ENCODE assay signal across 18 mouse cellular contexts in genomic region chr12:100183970-100184369, GRCm38 (mm10). TPM values are rescaled to one million over a fixed set of nuclear protein-coding genes. Genes with fewer than 3 reads are reported as not detected.
A peak's percentile ranks its signal among the peaks of the same experiment; 100 is the strongest.
DNase-seq lines count a peak whose midpoint lies in the region; ATAC-seq and TF ChIP-seq lines count a peak whose summit lies in the region.
"Had no signal": no experiment of that assay in that cellular context is flagged by ENCODE, and none has a peak within 500 bp of the region (broad histone marks: within the 10 kb centered on the region; RNA-seq: fewer than 3 reads in every experiment).

No protein-coding gene starts in this region.

- ATAC-seq in heart, embryonic 12.5 days (ENCODE audit: insufficient number of reproducible peaks, low FRiP score): no peak
- peak; percentile 62 for ATAC-seq in common myeloid progenitor, adult 5-6 weeks (replicated peaks; ENCODE audit: low read depth, poor library complexity, severe bottlenecking)
- ATAC-seq in hindbrain, embryonic 14.5 days (ENCODE audit: low FRiP score): no peak
- ATAC-seq: Patski had no signal

- H3K4me3 ChIP-seq in heart, embryonic 12.5 days: no peak overlapping the region
- no peak overlapping the region for H3K4me3 ChIP-seq in myocyte
- H3K4me3 ChIP-seq in hindbrain, embryonic 14.5 days (replicated peaks; ENCODE audit: low read length): no peak overlapping the region
- H3K4me3 ChIP-seq: embryonic facial prominence, embryonic 10.5 days; gastrocnemius, adult 2 months; hindbrain, embryonic 15.5 days; limb, embryonic 15.5 days; neural tube, embryonic 15.5 days had no signal

- 69% methylated on average over 5 of the region's 5 CpGs for WGBS in heart, embryonic 12.5 days
- WGBS in hindbrain, embryonic 14.5 days: 65% methylated on average over 5 of the region's 5 CpGs

- no peaks in the 10 kb centered on the region for H3K79me2 ChIP-seq in myocyte (ENCODE audit: control insufficient read depth, insufficient read depth)

- H3K4me2 ChIP-seq in heart, embryonic 12.5 days: no peak overlapping the region
- H3K4me2 ChIP-seq in myocyte (ENCODE audit: low read depth): peak overlapping the region; percentile 24
- H3K4me2 ChIP-seq in hindbrain, embryonic 14.5 days (replicated peaks): no peak overlapping the region
- H3K4me2 ChIP-seq: hindbrain, embryonic 15.5 days; limb, embryonic 15.5 days; neural tube, embryonic 15.5 days had no signal

- peak; percentile 97 for DNase-seq in heart, adult 11 months
- DNase-seq in lung, postnatal 25 days (ENCODE audit: low spot score): peak; percentile 50
- no peak for DNase-seq in lung, postnatal 10 days
- no peak for DNase-seq in hindbrain, embryonic 14.5 days (ENCODE audit: low spot score)
- DNase-seq in embryo, embryonic 10.5 days (ENCODE audit: low spot score): no peak
- DNase-seq: adrenal gland, adult 2 months; gastrocnemius, adult 2 months; kidney, postnatal 14 days; midbrain, embryonic 14.5 days; thymus, adult 18-20 months had no signal

- no peaks in the 10 kb centered on the region for H3K36me3 ChIP-seq in heart, embryonic 12.5 days
- H3K36me3 ChIP-seq in myocyte (ENCODE audit: control insufficient read depth, insufficient read depth): no peaks in the 10 kb centered on the region
- no peaks in the 10 kb centered on the region for H3K36me3 ChIP-seq in hindbrain, embryonic 14.5 days (replicated peaks; ENCODE audit: control insufficient read depth, insufficient read depth)
- H3K36me3 ChIP-seq: embryonic facial prominence, embryonic 10.5 days; hindbrain, embryonic 15.5 days; limb, embryonic 15.5 days; neural tube, embryonic 15.5 days had no signal

- H3K4me1 ChIP-seq in heart, embryonic 12.5 days (replicated peaks): 0 out of 2 replicates have a peak, but pooled peaks cover 3% of the 10 kb centered on the region
- H3K4me1 ChIP-seq in hindbrain, embryonic 14.5 days (replicated peaks; ENCODE audit: control insufficient read depth, insufficient read depth, low read length): 0 out of 2 replicates have a peak, but pooled peaks cover 12% of the 10 kb centered on the region

- H3K27ac ChIP-seq in heart, embryonic 12.5 days (ENCODE audit: poor library complexity, severe bottlenecking): no peak overlapping the region
- no peak overlapping the region for H3K27ac ChIP-seq in hindbrain, embryonic 14.5 days
- H3K27ac ChIP-seq: embryonic facial prominence, embryonic 10.5 days; gastrocnemius, adult 2 months; hindbrain, embryonic 15.5 days; limb, embryonic 15.5 days; neural tube, embryonic 15.5 days had no signal

- H3K9ac ChIP-seq in heart, embryonic 12.5 days: no peak overlapping the region
- H3K9ac ChIP-seq in hindbrain, embryonic 14.5 days: no peak overlapping the region
- H3K9ac ChIP-seq: hindbrain, embryonic 15.5 days; limb, embryonic 15.5 days; neural tube, embryonic 15.5 days had no signal

- no peaks in the 10 kb centered on the region for H3K9me3 ChIP-seq in heart, embryonic 12.5 days (replicated peaks)
- no peaks in the 10 kb centered on the region for H3K9me3 ChIP-seq in hindbrain, embryonic 14.5 days (ENCODE audit: control insufficient read depth, low read length)
- H3K9me3 ChIP-seq: embryonic facial prominence, embryonic 10.5 days; hindbrain, embryonic 15.5 days; limb, embryonic 15.5 days; neural tube, embryonic 15.5 days had no signal

- no peak for TF ChIP-seq POLR2A in myocyte (IDR thresholded peaks at IDR 0.05; ENCODE audit: insufficient read length, low read depth)

- H3ac ChIP-seq in myocyte (ENCODE audit: control insufficient read depth, insufficient read length): no peak overlapping the region

- H3K27me3 ChIP-seq in heart, embryonic 12.5 days (replicated peaks): no peaks in the 10 kb centered on the region
- H3K27me3 ChIP-seq in myocyte (ENCODE audit: control insufficient read depth, insufficient read depth, insufficient read length): no peaks in the 10 kb centered on the region
- no peaks in the 10 kb centered on the region for H3K27me3 ChIP-seq in hindbrain, embryonic 14.5 days (ENCODE audit: control insufficient read depth, insufficient read depth, low read length)
- H3K27me3 ChIP-seq: hindbrain, embryonic 15.5 days; limb, embryonic 15.5 days; neural tube, embryonic 15.5 days; Patski had no signal

TF ChIP-seq in myocyte, 11 proteins besides CTCF, POLR2A, EP300 and RAD21:
- TF ChIP-seq REST (IDR thresholded peaks at IDR 0.05; ENCODE audit: insufficient read depth, insufficient read length) (no peak), CEBPB (IDR thresholded peaks at IDR 0.05; ENCODE audit: insufficient read depth, poor library complexity, severe bottlenecking) (no peak), E2F4 (IDR thresholded peaks at IDR 0.05; ENCODE audit: insufficient read depth) (no peak), USF1 (IDR thresholded peaks at IDR 0.05; ENCODE audit: low read depth) (no peak)
TF ChIP-seq in myocyte: peak in this region for 0.

RNA-seq across cellular contexts. Expression of gene Calm1, which starts 15.3 kb away (rescaled TPM):
- polyA plus RNA-seq in heart, embryonic 12.5 days (2016; fragmentation: Nextera tagmentation; extraction: Ambion mirVana): 849 and 887 TPM in 2 replicates
- total RNA-seq in common myeloid progenitor, adult 5-6 weeks (2017): 609 and 643 TPM in 2 replicates
- 385 TPM for polyA plus RNA-seq in myocyte (2012; fragmentation: generic; extraction: Trizol)
- polyA plus RNA-seq in hindbrain, embryonic 14.5 days (2014; fragmentation: Nextera tagmentation; extraction: Ambion mirVana): 2,705 and 2,824 TPM in 2 replicates

RNA-seq across cellular contexts. Expression of gene Nrde2, which starts 24.5 kb away (rescaled TPM):
- polyA plus RNA-seq in heart, embryonic 12.5 days (2016; fragmentation: Nextera tagmentation; extraction: Ambion mirVana): 9.5 and 10.8 TPM in 2 replicates
- total RNA-seq in common myeloid progenitor, adult 5-6 weeks (2017): 35.2 and 39.8 TPM in 2 replicates
- polyA plus RNA-seq in myocyte (2012; fragmentation: generic; extraction: Trizol): 9.3 TPM
- 12.0 and 14.0 TPM in 2 replicates for polyA plus RNA-seq in hindbrain, embryonic 14.5 days (2014; fragmentation: Nextera tagmentation; extraction: Ambion mirVana)

Comparison
In these comparisons a context has a peak if more than half of its experiments do, and no peak if none do; other contexts are left out.
1. DNase-seq: peak in heart, adult 11 months (single experiment) and lung, postnatal 25 days (single experiment); none in lung, postnatal 10 days (single experiment), hindbrain, embryonic 14.5 days (single experiment) and embryo, embryonic 10.5 days (single experiment).